Mouse (Mus musculus): ENCODE data around the gene Zfp655. TPM values are rescaled to one million over a fixed set of nuclear protein-coding genes. Genes with fewer than 3 reads are reported as not detected.
"Not testable (repeated sequence)": the region's sequence is repeated elsewhere in the genome, so short reads cannot be mapped to it uniquely, and the experiment has no call there.

Gene Zfp655
- 27.5 and 33.7 TPM in 2 replicates for polyA plus RNA-seq (2012; ENCODE audit: insufficient read depth, insufficient read length, missing spikeins)

- peaks cover 2% of the 10 kb centered on the region; the same call in 1 of the 2 replicates for H3K4me1 ChIP-seq (ENCODE audit: control insufficient read depth, insufficient read depth, insufficient read length, low read length)
- H3K27ac ChIP-seq (replicated peaks; ENCODE audit: low read depth, low read length): peak within 1 kb of the TSS; percentile 98
- peak within 1 kb of the TSS; percentile 84 for H3K4me3 ChIP-seq (ENCODE audit: insufficient read depth, low read depth, low read length)
These were observed at the start of gene Zfp655 for GRCm38 (mm10) chr5:145231367-145231871. TSS of gene Zfp655 (plus strand) at chr5:145231715.

DNA sequence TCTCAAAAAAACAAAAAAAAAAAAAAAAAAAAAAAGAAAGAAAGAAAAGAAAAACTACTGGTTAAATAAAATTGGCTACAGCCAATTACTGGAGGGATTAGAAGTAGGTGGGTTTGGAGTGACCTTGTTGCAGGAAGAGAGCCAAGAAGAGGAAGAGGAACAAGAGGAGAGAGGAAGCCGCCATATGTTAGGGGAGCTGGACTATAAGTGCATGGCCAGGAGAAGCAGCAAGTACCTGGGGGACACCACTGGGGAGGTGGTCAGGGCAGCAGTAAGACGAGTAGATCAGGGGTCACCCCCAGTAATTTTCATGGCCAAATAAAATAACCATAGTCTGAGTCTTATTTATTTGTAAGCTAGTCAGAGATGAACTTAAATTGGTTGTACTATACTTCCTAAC lies 46.3 kb upstream of the Zfp655 start:
- Histone ChIP-seq H3K4me3 (ENCODE audit: insufficient read depth, low read depth, low read length) (no peak overlapping the region), H3K4me1 (ENCODE audit: control insufficient read depth, insufficient read depth, insufficient read length, low read length) (no peaks in the 10 kb centered on the region; the same call in 1 of the 2 replicates), H3K27ac (replicated peaks; ENCODE audit: low read depth, low read length) (no peak overlapping the region)

DNA sequence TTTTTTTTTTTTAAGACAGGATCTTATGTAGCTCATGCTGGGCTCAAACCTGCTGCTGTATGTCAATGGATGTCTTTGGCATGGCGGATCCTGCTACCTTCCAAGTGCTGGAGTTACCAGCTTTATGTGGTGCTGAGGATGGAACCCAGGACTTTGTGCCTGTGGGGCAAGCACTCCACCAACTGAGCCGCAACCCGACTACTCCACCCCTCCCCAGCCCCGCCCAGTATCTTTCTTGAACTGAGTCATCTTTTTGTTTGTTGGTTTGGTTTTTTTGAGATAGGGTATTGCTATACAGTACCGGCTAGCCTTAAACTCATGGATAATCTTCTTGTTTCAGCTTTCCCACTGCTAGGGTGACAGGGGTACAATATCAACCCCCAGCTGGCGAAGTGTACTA lies 42.1 kb upstream of the Zfp655 start:
- H3K4me3 ChIP-seq (ENCODE audit: insufficient read depth, low read depth, low read length): peak overlapping the region; percentile 85; the same call in 1 of the 2 replicates
- H3K27ac ChIP-seq (replicated peaks; ENCODE audit: low read depth, low read length): no peak overlapping the region
- no peaks in the 10 kb centered on the region; the same call in 1 of the 2 replicates for H3K4me1 ChIP-seq (ENCODE audit: control insufficient read depth, insufficient read depth, insufficient read length, low read length)

- no peaks in the 10 kb centered on the region; the same call in 1 of the 2 replicates for H3K4me1 ChIP-seq (ENCODE audit: control insufficient read depth, insufficient read depth, insufficient read length, low read length)
- peak overlapping the region; percentile 85 for H3K4me3 ChIP-seq (ENCODE audit: insufficient read depth, low read depth, low read length)
- peak overlapping the region; percentile 94 for H3K27ac ChIP-seq (replicated peaks; ENCODE audit: low read depth, low read length)
These were observed 41.1 kb upstream of the Zfp655 start for GRCm38 (mm10) chr5:145190373-145190772.

GRCm38 (mm10) chr5:145190875-145191798 lies 40.4 kb upstream of the Zfp655 start:
- Histone ChIP-seq H3K4me1 (ENCODE audit: control insufficient read depth, insufficient read depth, insufficient read length, low read length) (no peaks in the 10 kb centered on the region; the same call in 1 of the 2 replicates), H3K27ac (replicated peaks; ENCODE audit: low read depth, low read length) (peak overlapping the region; percentile 94), H3K4me3 (ENCODE audit: insufficient read depth, low read depth, low read length) (peak overlapping the region; percentile 85)

DNA sequence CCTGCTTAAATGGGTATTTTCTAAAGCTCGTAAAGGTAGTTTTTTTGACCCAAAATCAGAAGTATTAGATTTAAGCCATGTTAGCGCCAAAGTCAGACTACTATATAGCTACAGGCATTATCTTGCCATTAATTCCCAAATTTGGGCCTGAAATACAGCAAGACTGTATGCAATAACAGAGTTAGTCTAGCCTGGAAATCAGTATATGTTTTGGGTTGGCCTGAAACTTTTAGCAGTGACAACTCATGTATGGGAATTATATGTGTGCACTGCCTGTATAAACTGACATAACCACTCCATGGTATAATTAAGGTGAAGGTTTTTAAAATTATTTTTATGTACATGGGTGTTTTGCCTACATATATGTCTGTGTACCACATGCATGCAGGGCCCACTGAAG lies 39.6 kb upstream of the Zfp655 start, which contains the start of gene Atp5j2:
Gene Atp5j2, minus strand, starts transcription at position 101 of the 400 bp plus-strand sequence.
- Histone ChIP-seq H3K4me3 (ENCODE audit: insufficient read depth, low read depth, low read length) (peak within 1 kb of the TSS; percentile 85), H3K27ac (replicated peaks; ENCODE audit: low read depth, low read length) (peak within 1 kb of the TSS; percentile 94), H3K4me1 (ENCODE audit: control insufficient read depth, insufficient read depth, insufficient read length, low read length) (no peaks in the 10 kb centered on the region; the same call in 1 of the 2 replicates)

DNA sequence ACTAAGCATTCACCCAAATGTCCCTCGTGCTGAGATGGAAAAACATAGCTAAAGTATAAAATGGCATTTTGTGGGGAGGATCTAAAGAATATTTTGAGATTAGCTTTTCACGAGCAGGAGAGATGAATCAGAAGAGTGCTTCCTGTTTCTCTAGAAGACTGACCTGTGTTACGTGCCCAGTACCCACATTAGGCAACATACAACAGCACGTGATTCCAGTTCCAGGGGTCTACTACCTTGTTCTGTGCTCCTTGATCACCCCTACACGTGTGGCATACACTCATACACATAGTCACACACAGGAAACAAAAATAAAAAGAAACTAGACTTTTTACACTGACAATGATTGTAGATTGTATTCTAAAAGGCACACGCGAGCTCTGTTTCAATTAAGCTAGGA lies 31.1 kb upstream of the Zfp655 start:
- H3K27ac ChIP-seq (replicated peaks; ENCODE audit: low read depth, low read length): no peak overlapping the region
- H3K4me1 ChIP-seq (ENCODE audit: control insufficient read depth, insufficient read depth, insufficient read length, low read length): peaks cover 5% of the 10 kb centered on the region
- H3K4me3 ChIP-seq (ENCODE audit: insufficient read depth, low read depth, low read length): peak overlapping the region; percentile 14; the same call in 1 of the 2 replicates

DNA sequence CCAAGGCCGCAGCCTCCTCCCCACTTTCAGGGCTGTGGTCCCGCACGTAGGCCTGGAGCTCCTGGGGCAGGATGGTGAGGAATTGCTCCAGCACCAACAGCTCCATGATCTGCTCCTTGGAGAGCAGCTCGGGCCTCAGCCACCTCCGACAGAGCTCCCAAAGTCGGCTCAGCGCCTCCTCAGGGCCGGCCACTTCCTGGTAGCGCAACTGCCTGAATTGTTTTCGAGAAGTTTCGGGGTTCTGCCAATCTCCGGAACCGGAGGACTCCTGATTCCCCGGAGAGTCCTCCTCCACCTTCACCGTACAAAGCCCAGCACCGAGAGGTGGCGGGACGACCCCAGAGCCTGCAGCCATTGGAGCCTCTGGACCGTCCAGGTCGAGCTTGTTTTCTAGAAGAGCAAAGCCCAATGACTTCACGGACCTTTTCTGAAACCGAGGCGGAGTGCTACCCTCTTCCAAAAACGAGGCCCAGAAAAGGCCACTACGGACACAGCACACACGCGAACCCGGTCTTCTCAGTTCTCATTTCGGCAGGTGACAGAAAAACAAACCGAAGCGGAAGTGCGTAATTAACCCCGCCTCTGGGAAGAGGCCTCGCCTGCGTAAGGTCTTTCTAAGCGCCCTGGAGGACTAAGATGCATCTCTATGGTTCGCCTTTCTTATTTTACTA lies 30.1 kb upstream of the Zfp655 start, which contains the start of gene Zkscan14:
Gene Zkscan14, minus strand, starts transcription at position 548 of the 671 bp plus-strand sequence.
- peak within 1 kb of the TSS; percentile 57 for H3K27ac ChIP-seq (replicated peaks; ENCODE audit: low read depth, low read length)
- peaks cover 8% of the 10 kb centered on the region for H3K4me1 ChIP-seq (ENCODE audit: control insufficient read depth, insufficient read depth, insufficient read length, low read length)
- H3K4me3 ChIP-seq (ENCODE audit: insufficient read depth, low read depth, low read length): peak within 1 kb of the TSS; percentile 94

DNA sequence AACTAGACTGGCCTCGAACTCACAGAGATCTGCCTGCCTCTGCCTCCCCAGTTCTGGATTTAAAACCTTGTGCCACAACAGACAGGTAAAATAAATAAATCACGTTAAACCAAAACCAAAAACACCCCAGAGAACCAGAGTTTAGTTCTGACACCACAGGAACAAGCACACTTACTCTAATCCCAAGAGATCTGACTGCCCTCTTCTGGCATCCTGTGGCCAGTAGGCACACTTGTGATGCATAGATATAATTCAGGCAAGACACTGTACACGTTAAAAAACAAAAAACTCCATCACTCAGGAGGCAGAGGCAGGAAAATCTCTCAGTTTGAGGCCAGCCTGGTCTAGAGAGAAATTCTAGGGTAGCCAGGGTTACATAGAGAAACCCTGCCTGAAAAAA lies 29.1 kb upstream of the Zfp655 start:
- Histone ChIP-seq H3K27ac (replicated peaks; ENCODE audit: low read depth, low read length) (no peak overlapping the region), H3K4me1 (ENCODE audit: control insufficient read depth, insufficient read depth, insufficient read length, low read length) (peaks cover 8% of the 10 kb centered on the region), H3K4me3 (ENCODE audit: insufficient read depth, low read depth, low read length) (no peak overlapping the region)

- peak within 1 kb of the TSS; percentile 91 for H3K27ac ChIP-seq (replicated peaks; ENCODE audit: low read depth, low read length)
- peak within 1 kb of the TSS; percentile 89 for H3K4me3 ChIP-seq (ENCODE audit: insufficient read depth, low read depth, low read length)
- H3K4me1 ChIP-seq (ENCODE audit: control insufficient read depth, insufficient read depth, insufficient read length, low read length): peaks cover 8% of the 10 kb centered on the region
These were observed 27.4 kb upstream of the Zfp655 start, which contains the start of gene Zkscan5 for GRCm38 (mm10) chr5:145203936-145204691. TSS of gene Zkscan5 (plus strand) at chr5:145204562.

- H3K4me1 ChIP-seq (ENCODE audit: control insufficient read depth, insufficient read depth, insufficient read length, low read length): peaks cover 8% of the 10 kb centered on the region
- peak overlapping the region; percentile 42 for H3K4me3 ChIP-seq (ENCODE audit: insufficient read depth, low read depth, low read length)
- peak overlapping the region; percentile 18; the same call in 1 of the 2 replicates for H3K27ac ChIP-seq (replicated peaks; ENCODE audit: low read depth, low read length)
These were observed 26.5 kb upstream of the Zfp655 start for GRCm38 (mm10) chr5:145205041-145205440.

DNA sequence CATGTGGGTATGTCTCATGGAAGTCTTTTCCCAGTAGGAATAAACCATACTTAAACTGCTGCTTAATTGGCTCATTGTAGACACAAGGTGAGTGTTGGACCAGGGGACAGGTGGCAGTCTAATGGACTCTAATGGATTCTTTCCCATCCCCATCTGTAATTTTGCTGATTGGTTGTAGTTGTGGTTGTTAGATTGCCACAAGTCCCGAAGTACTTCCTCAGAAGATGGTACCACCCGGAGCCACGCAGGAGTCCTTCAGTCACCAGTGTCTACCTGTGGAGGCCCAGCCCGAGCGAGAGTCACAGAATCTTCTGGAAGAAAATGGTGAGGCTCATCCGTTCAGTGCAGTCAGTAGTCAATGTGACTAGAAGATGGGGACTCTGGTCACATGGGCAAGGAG lies 24.1 kb upstream of the Zfp655 start:
- peaks cover 6% of the 10 kb centered on the region for H3K4me1 ChIP-seq (ENCODE audit: control insufficient read depth, insufficient read depth, insufficient read length, low read length)
- no peak overlapping the region for H3K27ac ChIP-seq (replicated peaks; ENCODE audit: low read depth, low read length)
- no peak overlapping the region for H3K4me3 ChIP-seq (ENCODE audit: insufficient read depth, low read depth, low read length)

GRCm38 (mm10) chr5:145207954-145208353 lies 23.6 kb upstream of the Zfp655 start:
- peaks cover 6% of the 10 kb centered on the region for H3K4me1 ChIP-seq (ENCODE audit: control insufficient read depth, insufficient read depth, insufficient read length, low read length)
- H3K4me3 ChIP-seq (ENCODE audit: insufficient read depth, low read depth, low read length): no peak overlapping the region
- H3K27ac ChIP-seq (replicated peaks; ENCODE audit: low read depth, low read length): no peak overlapping the region

- H3K4me1 ChIP-seq (ENCODE audit: control insufficient read depth, insufficient read depth, insufficient read length, low read length); H3K27ac ChIP-seq (replicated peaks; ENCODE audit: low read depth, low read length); H3K4me3 ChIP-seq (ENCODE audit: insufficient read depth, low read depth, low read length): not testable (repeated sequence)
These were observed 23.1 kb upstream of the Zfp655 start for GRCm38 (mm10) chr5:145208391-145208790.
